Comparison of ENCODE assay signal across 8 mouse cellular contexts in genomic region chr11:58979183-58979582, GRCm38 (mm10). TPM values are rescaled to one million over a fixed set of nuclear protein-coding genes. Genes with fewer than 3 reads are reported as not detected.
DNase-seq lines count a peak whose midpoint lies in the region; ATAC-seq and TF ChIP-seq lines count a peak whose summit lies in the region.

No protein-coding gene starts in this region.

- intact Hi-C loops in gastrocnemius, adult 2 months (cut with DNase I), result loop anchor here (10.0 kb wide), 1 partner anchor 216 kb away; the partner anchor contains the start of gene Guk1
- intact Hi-C loops in gastrocnemius, postnatal 36 days (cut with DNase I), result no loop called here

- no peaks in the 10 kb centered on the region for H3K9me3 ChIP-seq in forebrain, embryonic 13.5 days (replicated peaks)
- no peaks in the 10 kb centered on the region for H3K9me3 ChIP-seq in liver, embryonic 16.5 days (replicated peaks; ENCODE audit: control insufficient read depth, low read length)

- WGBS in forebrain, embryonic 13.5 days, result 88% methylated on average over 3 of the region's 3 CpGs
- whole genome bisulfite sequencing in liver, embryonic 16.5 days (ENCODE audit: insufficient replicate concordance), result 30% methylated on average over 3 of the region's 3 CpGs

- H3K27me3 ChIP-seq in forebrain, embryonic 13.5 days, result no peaks in the 10 kb centered on the region
- H3K27me3 ChIP-seq in liver, embryonic 16.5 days (ENCODE audit: control insufficient read depth, insufficient read depth, low read depth, low read length), result no peaks in the 10 kb centered on the region

- peak overlapping the region; percentile 94 for H3K27ac ChIP-seq in gastrocnemius, adult 2 months
- H3K27ac ChIP-seq in forebrain, embryonic 13.5 days, result no peak overlapping the region
- peak overlapping the region; percentile 84 for H3K27ac ChIP-seq in liver, embryonic 16.5 days (ENCODE audit: low read length)

- DNase-seq in gastrocnemius, adult 2 months, result no peak
- DNase-seq in gastrocnemius, postnatal 36 days, result no peak
- peak; percentile 80 for DNase-seq in 416B (ENCODE audit: low read depth)
- no peak for DNase-seq in urinary bladder, postnatal 10 days (ENCODE audit: low spot score)
- no peak for DNase-seq in urinary bladder, postnatal 25 days (ENCODE audit: low spot score)
- DNase-seq in thymus, postnatal 25 days, result no peak

- no peak for TF ChIP-seq CTCF in gastrocnemius, adult 2 months (IDR thresholded peaks at IDR 0.05)

- H3K4me1 ChIP-seq in forebrain, embryonic 13.5 days, result peaks cover 53% of the 10 kb centered on the region
- peaks cover 33% of the 10 kb centered on the region for H3K4me1 ChIP-seq in liver, embryonic 16.5 days (ENCODE audit: control insufficient read depth, low read depth, low read length)

- peaks cover 28% of the 10 kb centered on the region for H3K36me3 ChIP-seq in forebrain, embryonic 13.5 days (ENCODE audit: poor library complexity, severe bottlenecking)
- peaks cover 11% of the 10 kb centered on the region for H3K36me3 ChIP-seq in liver, embryonic 16.5 days (ENCODE audit: control insufficient read depth, insufficient read depth)

- H3K4me2 ChIP-seq in forebrain, embryonic 13.5 days, result peak overlapping the region; percentile 100
- H3K4me2 ChIP-seq in liver, embryonic 16.5 days (ENCODE audit: low read depth, low read length), result peak overlapping the region; percentile 92

- peak overlapping the region; percentile 85 for H3K4me3 ChIP-seq in gastrocnemius, adult 2 months
- H3K4me3 ChIP-seq in forebrain, embryonic 13.5 days, result peak overlapping the region; percentile 97
- peak overlapping the region; percentile 97 for H3K4me3 ChIP-seq in liver, embryonic 16.5 days (ENCODE audit: low read depth, low read length)

- peak overlapping the region; percentile 90 for H3K9ac ChIP-seq in forebrain, embryonic 13.5 days
- peak overlapping the region; percentile 92 for H3K9ac ChIP-seq in liver, embryonic 16.5 days (ENCODE audit: low read depth, low read length)

- no peak for ATAC-seq in forebrain, embryonic 13.5 days
- peak; percentile 37; the same call in 1 of the 2 replicates for ATAC-seq in liver, embryonic 16.5 days (ENCODE audit: low read depth)

RNA-seq across cellular contexts. Expression of gene Trim11, which starts 1.3 kb away (rescaled TPM):
- 1 to 10 TPM; 7.2 to 7.9 TPM for total RNA-seq in gastrocnemius, adult 2 months (2021)
- 1 to 10 TPM; 5.6 to 7.4 TPM for total RNA-seq in gastrocnemius, postnatal 36 days (2021)
- polyA plus RNA-seq in forebrain, embryonic 13.5 days (2015; fragmentation: Nextera tagmentation; extraction: Ambion mirVana), result 19.4 and 22.9 TPM in 2 replicates
- polyA plus RNA-seq in liver, embryonic 16.5 days (2015; fragmentation: Nextera tagmentation; extraction: Ambion mirVana), result 8.2 and 8.7 TPM in 2 replicates

RNA-seq across cellular contexts. Expression of gene Hist3h2a, which starts 24.7 kb away (rescaled TPM):
- total RNA-seq in gastrocnemius, adult 2 months (2021), result 10 to 100 TPM; 10.5 to 11.3 TPM
- 10 to 100 TPM in 1 of 2 experiments, 1 to 10 TPM in 1; 9.5 to 10.5 TPM for total RNA-seq in gastrocnemius, postnatal 36 days (2021)
- 126 and 132 TPM in 2 replicates for polyA plus RNA-seq in forebrain, embryonic 13.5 days (2015; fragmentation: Nextera tagmentation; extraction: Ambion mirVana)
- polyA plus RNA-seq in liver, embryonic 16.5 days (2015; fragmentation: Nextera tagmentation; extraction: Ambion mirVana), result 21.2 and 24.4 TPM in 2 replicates

RNA-seq across cellular contexts. Expression of gene Trim17, which starts 24.7 kb away (rescaled TPM):
- under 1 TPM; 0.08 to 0.33 TPM for total RNA-seq in gastrocnemius, adult 2 months (2021)
- total RNA-seq in gastrocnemius, postnatal 36 days (2021), result under 1 TPM; 0.13 to 0.17 TPM
- 0.96 and 1.3 TPM in 2 replicates for polyA plus RNA-seq in forebrain, embryonic 13.5 days (2015; fragmentation: Nextera tagmentation; extraction: Ambion mirVana)
- polyA plus RNA-seq in liver, embryonic 16.5 days (2015; fragmentation: Nextera tagmentation; extraction: Ambion mirVana), result 0.15 and 0.19 TPM in 2 replicates

RNA-seq across cellular contexts. Expression of gene Hist3h2ba, which starts 30.5 kb away (rescaled TPM):
- total RNA-seq in gastrocnemius, adult 2 months (2021), result not detected
- 1 to 10 TPM; 1.1 to 1.5 TPM for total RNA-seq in gastrocnemius, postnatal 36 days (2021)
- polyA plus RNA-seq in forebrain, embryonic 13.5 days (2015; fragmentation: Nextera tagmentation; extraction: Ambion mirVana), result 315 and 321 TPM in 2 replicates
- 17.9 and 22.4 TPM in 2 replicates for polyA plus RNA-seq in liver, embryonic 16.5 days (2015; fragmentation: Nextera tagmentation; extraction: Ambion mirVana)

RNA-seq across cellular contexts. Expression of gene Rnf187, which starts 40.5 kb away (rescaled TPM):
- total RNA-seq in gastrocnemius, adult 2 months (2021), result 100 to 1,000 TPM in 1 of 2 experiments, 10 to 100 TPM in 1; 95.2 to 101 TPM
- total RNA-seq in gastrocnemius, postnatal 36 days (2021), result 10 to 100 TPM; 86.9 to 96.5 TPM
- 368 and 373 TPM in 2 replicates for polyA plus RNA-seq in forebrain, embryonic 13.5 days (2015; fragmentation: Nextera tagmentation; extraction: Ambion mirVana)
- 74.5 and 81.7 TPM in 2 replicates for polyA plus RNA-seq in liver, embryonic 16.5 days (2015; fragmentation: Nextera tagmentation; extraction: Ambion mirVana)
